Comparison of ENCODE assay signal across 14 mouse cellular contexts in genomic region chr8:6492453-6492852, GRCm38 (mm10).
DNase-seq lines count a peak whose midpoint lies in the region; ATAC-seq and TF ChIP-seq lines count a peak whose summit lies in the region.
"Had no signal": no experiment of that assay in that cellular context is flagged by ENCODE, and none has a peak within 500 bp of the region (broad histone marks: within the 10 kb centered on the region; RNA-seq: fewer than 3 reads in every experiment).

No protein-coding gene starts in this region.

- WGBS in forebrain, postnatal 0 days: 20% methylated on average over 1 of the region's 1 CpGs
- WGBS in forebrain, embryonic 10.5 days: 86% methylated on average over 1 of the region's 1 CpGs

- no peak overlapping the region for H3K27ac ChIP-seq in forebrain, postnatal 0 days (ENCODE audit: low read depth, low read length)
- no peak overlapping the region for H3K27ac ChIP-seq in forebrain, embryonic 10.5 days
- H3K27ac ChIP-seq: embryonic facial prominence, embryonic 13.5 days; lung, embryonic 15.5 days; midbrain, embryonic 12.5 days had no signal

- ATAC-seq in forebrain, postnatal 0 days: no peak
- ATAC-seq: CD4-positive, CD25-positive, alpha-beta regulatory T cell, adult 4 months had no signal

- H3K36me3 ChIP-seq in forebrain, postnatal 0 days (ENCODE audit: insufficient read depth): no peaks in the 10 kb centered on the region
- H3K36me3 ChIP-seq in forebrain, embryonic 10.5 days (replicated peaks): no peaks in the 10 kb centered on the region
- H3K36me3 ChIP-seq: embryonic facial prominence, embryonic 13.5 days; lung, embryonic 15.5 days; midbrain, embryonic 12.5 days had no signal

- H3K4me2 ChIP-seq in forebrain, postnatal 0 days (ENCODE audit: low read depth): no peak overlapping the region
- H3K4me2 ChIP-seq: embryonic facial prominence, embryonic 13.5 days; lung, embryonic 15.5 days; midbrain, embryonic 12.5 days had no signal

- H3K4me3 ChIP-seq in forebrain, postnatal 0 days (ENCODE audit: low read depth, low read length): no peak overlapping the region
- H3K4me3 ChIP-seq in forebrain, embryonic 10.5 days: no peak overlapping the region
- H3K4me3 ChIP-seq: embryonic facial prominence, embryonic 13.5 days; lung, embryonic 15.5 days; midbrain, embryonic 12.5 days had no signal

- intact Hi-C loops in left cerebral cortex, postnatal 4 days (cut with DNase I): no loop called here

- H3K9ac ChIP-seq in forebrain, postnatal 0 days: no peak overlapping the region
- H3K9ac ChIP-seq: embryonic facial prominence, embryonic 13.5 days; lung, embryonic 15.5 days; midbrain, embryonic 12.5 days had no signal

- no peaks in the 10 kb centered on the region for H3K27me3 ChIP-seq in forebrain, postnatal 0 days (ENCODE audit: insufficient read depth, low read length)
- H3K27me3 ChIP-seq in forebrain, embryonic 10.5 days (ENCODE audit: poor library complexity, severe bottlenecking): no peaks in the 10 kb centered on the region
- H3K27me3 ChIP-seq: embryonic facial prominence, embryonic 13.5 days; lung, embryonic 15.5 days; midbrain, embryonic 12.5 days had no signal

- H3K9me3 ChIP-seq in forebrain, postnatal 0 days (ENCODE audit: low read length): no peaks in the 10 kb centered on the region
- no peaks in the 10 kb centered on the region; the same call in 1 of the 2 replicates for H3K9me3 ChIP-seq in forebrain, embryonic 10.5 days
- H3K9me3 ChIP-seq: embryonic facial prominence, embryonic 13.5 days; lung, embryonic 15.5 days; midbrain, embryonic 12.5 days had no signal

- H3K4me1 ChIP-seq in forebrain, postnatal 0 days (ENCODE audit: insufficient read depth): no peaks in the 10 kb centered on the region
- no peaks in the 10 kb centered on the region for H3K4me1 ChIP-seq in forebrain, embryonic 10.5 days
- H3K4me1 ChIP-seq: embryonic facial prominence, embryonic 13.5 days; lung, embryonic 15.5 days; midbrain, embryonic 12.5 days had no signal

- no peak for TF ChIP-seq CTCF in forebrain, postnatal 0 days (IDR thresholded peaks at IDR 0.05; ENCODE audit: low read depth)

- peak; percentile 71 for DNase-seq in forebrain, postnatal 0 days
- DNase-seq in forebrain, embryonic 10.5 days (ENCODE audit: extremely low spot score, low spot score): no peak
- peak; percentile 10 for DNase-seq in layer of hippocampus, adult 9-10 months (ENCODE audit: low spot score)
- no peak for DNase-seq in layer of hippocampus, postnatal 25 days (ENCODE audit: extremely low spot score in 1 of 2, low spot score in 1 of 2)
- DNase-seq in brain, adult 2 months (ENCODE audit: low read depth, low spot score): peak; percentile 70
- peak; percentile 48 for DNase-seq in left cerebral cortex, postnatal 4 days
- no peak for DNase-seq in embryo, embryonic 9.5 days (ENCODE audit: extremely low spot score)
- no peak for DNase-seq in retina, postnatal 1 day
- DNase-seq: gastrocnemius, postnatal 14 days; kidney, adult 18-20 months had no signal

Comparison
In these comparisons a context has a peak if more than half of its experiments do, and no peak if none do; other contexts are left out.
1. DNase-seq: peak in forebrain, postnatal 0 days (single experiment), layer of hippocampus, adult 9-10 months (single experiment), brain, adult 2 months (single experiment) and left cerebral cortex, postnatal 4 days (single experiment); none in forebrain, embryonic 10.5 days (single experiment), layer of hippocampus, postnatal 25 days (0 of 2), embryo, embryonic 9.5 days (single experiment) and retina, postnatal 1 day (single experiment).